Mouse (Mus musculus): Measurements from ENCODE around the gene Nrxn3. TPM values are rescaled to one million over a fixed set of nuclear protein-coding genes. Genes with fewer than 3 reads are reported as not detected.

Gene Nrxn3
- polyA plus RNA-seq, 1 experiment, result not detected

DNA sequence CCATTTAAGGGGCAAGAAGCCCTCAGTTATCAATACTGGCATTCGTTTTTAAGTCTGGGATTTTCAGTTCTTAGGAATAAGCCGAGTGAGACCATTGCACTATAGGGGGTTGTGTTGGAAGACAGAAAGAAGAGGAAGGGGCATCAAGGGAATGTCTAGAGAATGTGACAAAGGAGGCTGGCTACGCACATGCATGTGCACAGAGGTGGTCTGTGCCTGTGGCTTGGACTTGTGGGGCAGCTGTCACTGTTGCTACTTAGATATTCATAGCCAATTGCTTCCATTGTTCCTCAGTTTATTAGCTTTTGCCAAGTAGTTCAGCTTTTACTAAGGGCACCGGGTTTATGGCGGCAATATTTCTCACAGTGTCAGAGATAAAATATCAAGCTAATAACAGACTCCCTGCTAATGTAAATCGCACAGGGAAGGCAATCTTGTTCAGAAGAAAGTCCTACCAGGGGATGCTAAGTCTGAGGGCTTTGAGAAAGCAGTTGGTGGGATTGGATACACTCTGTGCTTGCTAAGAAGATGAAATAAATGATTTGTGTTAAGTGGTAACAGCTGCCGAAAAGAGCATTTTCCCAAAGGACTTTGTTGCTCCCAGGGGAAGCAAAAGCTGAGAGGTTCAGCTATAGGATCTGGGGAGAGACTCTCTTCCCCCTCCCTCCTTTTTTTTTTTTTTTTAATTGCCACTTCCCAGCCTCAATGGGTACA, 177.5 kb downstream of the Nrxn3 start:
- H3K27ac ChIP-seq (ENCODE audit: insufficient read depth, low read length), result no peak overlapping the region
- no peaks in the 10 kb centered on the region for H3K4me1 ChIP-seq (ENCODE audit: control insufficient read depth, insufficient read depth, low read length)
- H3K4me3 ChIP-seq (ENCODE audit: insufficient read depth, low read length), result no peak overlapping the region
- TF ChIP-seq POLR2A (IDR thresholded peaks at IDR 0.05; ENCODE audit: low read depth, low read length), result no peak
- no peak for TF ChIP-seq CTCF (IDR thresholded peaks at IDR 0.05; ENCODE audit: borderline replicate concordance, insufficient read depth, low read length)

DNA sequence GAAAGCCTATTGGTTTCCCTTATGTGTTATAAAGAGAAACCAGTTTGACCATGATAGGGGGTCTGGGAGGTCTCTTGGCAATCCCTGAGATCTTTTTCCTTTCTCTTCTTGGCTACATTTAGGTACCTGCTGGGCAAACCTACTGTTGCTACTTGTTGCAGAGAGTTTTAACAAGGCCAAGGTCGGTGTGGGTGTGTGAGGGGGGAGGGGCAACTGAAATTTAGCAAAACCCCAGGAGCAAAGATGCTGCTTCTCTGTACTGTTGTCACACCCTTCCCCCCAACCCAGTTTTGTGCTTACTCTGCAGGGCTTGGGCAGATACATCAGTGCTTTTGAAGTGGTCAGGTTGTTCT, 178.0 kb downstream of the Nrxn3 start:
- H3K4me1 ChIP-seq (ENCODE audit: control insufficient read depth, insufficient read depth, low read length), result no peaks in the 10 kb centered on the region
- no peak overlapping the region for H3K27ac ChIP-seq (ENCODE audit: insufficient read depth, low read length)
- TF ChIP-seq CTCF (IDR thresholded peaks at IDR 0.05; ENCODE audit: borderline replicate concordance, insufficient read depth, low read length), result no peak
- TF ChIP-seq POLR2A (IDR thresholded peaks at IDR 0.05; ENCODE audit: low read depth, low read length), result no peak
- H3K4me3 ChIP-seq (ENCODE audit: insufficient read depth, low read length), result no peak overlapping the region

DNA sequence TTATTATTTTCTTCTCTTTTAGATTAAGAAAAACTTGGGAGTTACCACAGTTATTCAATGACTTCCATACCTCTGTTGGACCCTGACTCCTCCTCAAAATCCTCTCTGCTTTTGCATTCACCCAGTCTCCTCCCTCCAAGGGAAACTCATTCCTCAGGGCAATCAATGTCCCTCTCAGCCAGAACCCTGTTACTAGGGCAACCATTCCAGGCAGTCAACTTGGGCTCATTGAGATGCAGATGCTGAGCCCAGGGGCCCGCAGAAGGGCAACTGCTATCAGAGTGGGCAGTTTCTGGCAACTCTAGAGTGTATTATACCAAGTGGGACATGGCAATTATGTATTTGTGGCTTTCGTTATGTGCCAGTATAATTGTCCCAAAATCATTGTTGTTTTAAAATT, 188.1 kb downstream of the Nrxn3 start:
- Histone ChIP-seq H3K4me3 (ENCODE audit: insufficient read depth, low read length) (no peak overlapping the region), H3K27ac (ENCODE audit: insufficient read depth, low read length) (no peak overlapping the region), H3K4me1 (ENCODE audit: control insufficient read depth, insufficient read depth, low read length) (no peaks in the 10 kb centered on the region)
- no peak for TF ChIP-seq POLR2A (IDR thresholded peaks at IDR 0.05; ENCODE audit: low read depth, low read length)
- no peak for TF ChIP-seq CTCF (IDR thresholded peaks at IDR 0.05; ENCODE audit: borderline replicate concordance, insufficient read depth, low read length)

DNA sequence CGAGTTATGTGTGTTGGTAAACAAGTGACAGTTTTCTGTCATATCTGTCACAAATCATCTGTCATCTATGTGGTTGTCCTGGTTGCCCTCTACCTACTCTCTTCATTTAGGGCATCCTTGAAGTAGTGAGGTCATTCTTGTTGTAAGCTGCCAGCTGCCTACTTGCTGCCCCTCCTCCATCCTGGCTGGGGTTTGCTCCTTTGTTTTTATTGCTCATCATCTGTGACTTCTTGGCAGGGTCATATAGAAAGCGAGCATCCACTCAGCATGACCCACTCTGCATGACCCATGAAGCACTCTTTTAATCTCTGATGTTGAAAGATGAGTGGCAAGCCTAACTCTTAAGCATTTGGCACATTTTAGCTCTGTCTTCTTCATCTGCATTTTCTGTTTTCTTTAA, 194.1 kb downstream of the Nrxn3 start:
- Histone ChIP-seq H3K27ac (ENCODE audit: insufficient read depth, low read length) (no peak overlapping the region), H3K4me1 (ENCODE audit: control insufficient read depth, insufficient read depth, low read length) (no peaks in the 10 kb centered on the region), H3K4me3 (ENCODE audit: insufficient read depth, low read length) (no peak overlapping the region)
- TF ChIP-seq POLR2A (IDR thresholded peaks at IDR 0.05; ENCODE audit: low read depth, low read length), result no peak
- no peak for TF ChIP-seq CTCF (IDR thresholded peaks at IDR 0.05; ENCODE audit: borderline replicate concordance, insufficient read depth, low read length)

DNA sequence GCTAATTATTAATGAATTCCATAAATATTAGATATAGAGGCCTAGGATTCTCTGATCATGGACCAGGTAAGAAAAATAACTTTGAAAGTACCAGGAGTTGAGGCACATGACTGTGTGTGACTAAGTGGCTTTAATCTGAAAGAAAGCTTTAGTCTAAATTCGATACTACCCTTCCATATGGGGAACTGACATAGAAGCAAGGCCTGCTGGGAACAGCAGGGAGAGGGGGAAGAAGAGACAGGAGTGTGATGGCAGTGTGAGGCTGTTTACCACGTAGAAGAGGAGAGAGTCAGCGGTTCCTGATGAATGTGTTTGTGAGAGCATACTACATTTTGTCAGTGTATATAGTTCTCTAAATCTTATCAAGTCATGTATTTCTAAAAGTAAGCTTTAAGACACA, 202.2 kb downstream of the Nrxn3 start:
- H3K4me3 ChIP-seq (ENCODE audit: insufficient read depth, low read length), result no peak overlapping the region
- no peak overlapping the region for H3K27ac ChIP-seq (ENCODE audit: insufficient read depth, low read length)
- TF ChIP-seq POLR2A (IDR thresholded peaks at IDR 0.05; ENCODE audit: low read depth, low read length) (no peak), CTCF (IDR thresholded peaks at IDR 0.05; ENCODE audit: borderline replicate concordance, insufficient read depth, low read length) (no peak)
- no peaks in the 10 kb centered on the region for H3K4me1 ChIP-seq (ENCODE audit: control insufficient read depth, insufficient read depth, low read length)

DNA sequence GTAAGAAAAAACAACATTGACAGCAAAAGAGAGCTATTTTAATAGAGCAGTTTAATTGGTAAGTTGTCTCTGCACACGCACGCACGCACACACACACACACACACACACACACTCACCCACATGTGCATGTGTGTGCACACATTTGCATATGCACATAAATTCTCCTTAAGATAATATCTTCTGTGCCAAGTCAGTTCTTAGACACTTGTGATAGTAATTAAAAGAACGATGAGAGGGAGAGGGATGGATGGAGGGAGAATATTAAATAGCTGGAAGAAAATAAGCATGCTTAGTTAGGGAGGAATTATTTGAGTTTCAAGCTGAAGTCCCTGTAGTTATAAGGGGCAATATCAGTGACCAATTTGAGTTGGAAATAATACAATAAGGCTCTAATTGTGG, 203.6 kb downstream of the Nrxn3 start:
- H3K27ac ChIP-seq (ENCODE audit: insufficient read depth, low read length), result no peak overlapping the region
- TF ChIP-seq CTCF (IDR thresholded peaks at IDR 0.05; ENCODE audit: borderline replicate concordance, insufficient read depth, low read length), result no peak
- TF ChIP-seq POLR2A (IDR thresholded peaks at IDR 0.05; ENCODE audit: low read depth, low read length), result no peak
- no peak overlapping the region for H3K4me3 ChIP-seq (ENCODE audit: insufficient read depth, low read length)
- no peaks in the 10 kb centered on the region for H3K4me1 ChIP-seq (ENCODE audit: control insufficient read depth, insufficient read depth, low read length)

DNA sequence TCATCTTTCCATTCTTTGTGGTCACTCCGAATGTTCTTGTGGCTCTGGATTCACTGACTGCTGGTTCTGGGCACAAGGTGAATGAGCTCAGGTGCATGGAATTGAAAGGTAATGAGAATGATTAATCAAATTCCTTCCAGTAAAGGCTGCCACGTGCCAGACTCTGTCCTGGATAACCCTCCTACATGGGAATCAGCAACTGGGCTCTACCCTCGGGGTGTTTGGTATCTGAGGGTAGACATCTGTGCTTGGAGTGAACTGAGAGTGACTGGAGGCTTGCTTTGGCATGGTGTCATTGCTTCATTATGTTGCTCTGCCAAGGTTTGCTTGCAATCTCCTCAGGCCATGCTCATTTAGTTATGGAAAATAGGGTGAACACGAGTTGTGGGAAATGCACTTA, 209.0 kb downstream of the Nrxn3 start:
- no peak overlapping the region for H3K27ac ChIP-seq (ENCODE audit: insufficient read depth, low read length)
- no peak for TF ChIP-seq CTCF (IDR thresholded peaks at IDR 0.05; ENCODE audit: borderline replicate concordance, insufficient read depth, low read length)
- TF ChIP-seq POLR2A (IDR thresholded peaks at IDR 0.05; ENCODE audit: low read depth, low read length), result no peak
- H3K4me3 ChIP-seq (ENCODE audit: insufficient read depth, low read length), result no peak overlapping the region
- no peaks in the 10 kb centered on the region for H3K4me1 ChIP-seq (ENCODE audit: control insufficient read depth, insufficient read depth, low read length)

DNA sequence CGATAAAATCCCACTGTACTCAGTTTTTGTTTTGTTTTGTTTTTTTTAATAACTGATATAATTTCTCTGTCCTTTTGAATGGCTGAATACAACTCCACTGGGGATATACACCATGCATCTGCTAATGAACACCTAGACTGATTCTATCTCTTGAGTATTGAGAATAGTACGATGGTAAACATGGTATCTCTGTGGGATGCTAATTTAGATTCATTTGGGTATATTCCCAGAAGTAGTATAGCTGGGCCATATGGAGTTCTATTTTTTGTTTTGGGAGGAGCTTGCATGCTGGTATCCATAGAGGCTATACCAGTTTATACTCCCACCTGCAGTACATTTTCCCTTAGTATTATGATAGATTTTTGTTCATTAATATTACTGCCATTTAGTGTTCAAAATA, 217.0 kb downstream of the Nrxn3 start:
- no peak for TF ChIP-seq CTCF (IDR thresholded peaks at IDR 0.05; ENCODE audit: borderline replicate concordance, insufficient read depth, low read length)
- TF ChIP-seq POLR2A (IDR thresholded peaks at IDR 0.05; ENCODE audit: low read depth, low read length), result no peak
- Histone ChIP-seq H3K27ac (ENCODE audit: insufficient read depth, low read length) (no peak overlapping the region), H3K4me1 (ENCODE audit: control insufficient read depth, insufficient read depth, low read length) (no peaks in the 10 kb centered on the region), H3K4me3 (ENCODE audit: insufficient read depth, low read length) (no peak overlapping the region)

DNA sequence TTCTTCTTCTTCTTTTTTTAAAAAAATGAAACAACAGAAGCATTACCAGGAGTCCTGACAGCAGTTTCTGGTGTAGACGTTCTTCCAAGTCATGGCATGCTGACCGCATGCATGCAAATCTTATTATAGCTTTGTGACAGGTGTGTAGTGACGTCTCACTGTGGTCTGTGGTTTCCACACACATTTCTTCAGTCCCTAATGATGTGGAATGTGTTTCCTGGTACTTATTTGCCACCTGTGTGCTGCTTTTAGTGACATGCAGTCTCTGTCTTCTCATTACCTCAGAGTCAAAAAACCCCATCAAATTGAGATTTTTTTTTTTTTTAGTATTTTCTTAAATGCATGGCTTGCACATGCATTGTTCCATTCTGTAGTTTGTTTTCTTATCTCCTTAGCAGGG, 222.3 kb downstream of the Nrxn3 start:
- TF ChIP-seq CTCF (IDR thresholded peaks at IDR 0.05; ENCODE audit: borderline replicate concordance, insufficient read depth, low read length), result no peak
- TF ChIP-seq POLR2A (IDR thresholded peaks at IDR 0.05; ENCODE audit: low read depth, low read length), result no peak
- Histone ChIP-seq H3K27ac (ENCODE audit: insufficient read depth, low read length) (no peak overlapping the region), H3K4me3 (ENCODE audit: insufficient read depth, low read length) (no peak overlapping the region), H3K4me1 (ENCODE audit: control insufficient read depth, insufficient read depth, low read length) (no peaks in the 10 kb centered on the region)

DNA sequence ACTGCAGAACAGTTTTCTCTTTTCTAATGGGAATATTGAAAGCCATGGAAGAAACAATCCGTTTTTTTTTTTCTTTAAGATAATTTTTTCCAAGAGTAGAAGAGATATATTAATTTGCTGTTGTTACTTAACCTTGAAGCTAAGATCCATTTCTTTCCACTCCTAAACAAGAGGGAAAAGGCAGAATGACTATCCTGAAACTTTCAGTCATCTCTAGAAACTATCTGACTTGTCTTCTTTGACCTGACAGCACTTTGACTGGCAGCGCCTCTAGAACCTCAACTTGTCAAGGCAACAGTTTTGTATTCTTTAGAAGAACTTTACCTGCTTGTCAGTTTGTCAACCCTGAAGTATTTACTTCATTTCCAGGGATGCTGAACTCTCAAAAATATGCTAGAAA, 227.2 kb downstream of the Nrxn3 start:
- TF ChIP-seq POLR2A (IDR thresholded peaks at IDR 0.05; ENCODE audit: low read depth, low read length) (no peak), CTCF (IDR thresholded peaks at IDR 0.05; ENCODE audit: borderline replicate concordance, insufficient read depth, low read length) (no peak)
- no peaks in the 10 kb centered on the region for H3K4me1 ChIP-seq (ENCODE audit: control insufficient read depth, insufficient read depth, low read length)
- no peak overlapping the region for H3K4me3 ChIP-seq (ENCODE audit: insufficient read depth, low read length)
- no peak overlapping the region for H3K27ac ChIP-seq (ENCODE audit: insufficient read depth, low read length)
